Mouse (Mus musculus): ENCODE results near the gene 4930519P11Rik. TPM values are rescaled to one million over a fixed set of nuclear protein-coding genes. Genes with fewer than 3 reads are reported as not detected.

Gene 4930519P11Rik
- polyA plus RNA-seq, 1 experiment from 2014 or later: not detected

- no peak overlapping the region; the same call in 1 of the 2 replicates for H3K27ac ChIP-seq (ENCODE audit: low read length)
These were observed 32.7 kb downstream of the 4930519P11Rik start for GRCm38 (mm10) chr2:154580586-154580985.

DNA sequence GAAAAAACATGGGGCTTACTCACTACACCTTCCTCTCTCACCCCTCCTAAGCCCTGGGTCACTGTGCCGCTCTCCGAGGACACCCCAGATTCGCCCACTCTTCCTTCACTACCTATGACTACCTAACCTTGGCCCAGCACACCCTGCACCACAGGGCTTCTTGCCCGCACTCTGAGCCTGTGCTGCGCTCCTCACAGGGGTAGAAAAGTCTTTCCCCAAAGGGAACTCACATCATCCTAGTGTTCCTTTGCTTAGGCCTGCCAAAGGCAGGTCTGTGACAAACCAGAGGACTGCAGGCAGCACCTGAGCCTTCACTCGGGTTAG is 35.5 kb downstream of the 4930519P11Rik start:
- no peak overlapping the region for H3K4me2 ChIP-seq (ENCODE audit: low read depth, low read length)
- no peaks in the 10 kb centered on the region for H3K27me3 ChIP-seq (ENCODE audit: control insufficient read depth, insufficient read depth, low read length)
- 0 out of 2 replicates have a peak overlapping the region, but pooled peaks have one; percentile 24 for H3K27ac ChIP-seq (ENCODE audit: low read length)
- 83% methylated on average over 6 of the region's 6 CpGs for WGBS
- ATAC-seq (replicated peaks; ENCODE audit: extremely low read depth, insufficient read depth, low FRiP score): no peak
- 0 out of 2 replicates have a peak, but pooled peaks cover 4% of the 10 kb centered on the region for H3K4me1 ChIP-seq (ENCODE audit: control insufficient read depth, insufficient read depth, low read length)
- no peak overlapping the region for H3K4me3 ChIP-seq (ENCODE audit: low read length)
- H3K9ac ChIP-seq (ENCODE audit: low read length): peak overlapping the region; percentile 43; the same call in 1 of the 2 replicates
- no peaks in the 10 kb centered on the region for H3K36me3 ChIP-seq (ENCODE audit: control insufficient read depth, insufficient read depth)
- H3K9me3 ChIP-seq (replicated peaks; ENCODE audit: control insufficient read depth, low read length): no peaks in the 10 kb centered on the region

More at GRCm38 (mm10) chr2:154580586-154580985, 32.7 kb downstream of the 4930519P11Rik start:
- no peak overlapping the region for H3K9ac ChIP-seq (ENCODE audit: low read length)
- peaks cover 18% of the 10 kb centered on the region for H3K4me1 ChIP-seq (ENCODE audit: control insufficient read depth, insufficient read depth, low read length)
- H3K36me3 ChIP-seq (ENCODE audit: control insufficient read depth, insufficient read depth): no peaks in the 10 kb centered on the region
- H3K4me2 ChIP-seq (ENCODE audit: low read depth, low read length): no peak overlapping the region
- 55% methylated on average over 8 of the region's 8 CpGs for WGBS
- H3K4me3 ChIP-seq (ENCODE audit: low read length): no peak overlapping the region
- H3K27me3 ChIP-seq (ENCODE audit: control insufficient read depth, insufficient read depth, low read length): no peaks in the 10 kb centered on the region
- ATAC-seq (replicated peaks; ENCODE audit: extremely low read depth, insufficient read depth, low FRiP score): no peak
- no peaks in the 10 kb centered on the region for H3K9me3 ChIP-seq (replicated peaks; ENCODE audit: control insufficient read depth, low read length)

DNA sequence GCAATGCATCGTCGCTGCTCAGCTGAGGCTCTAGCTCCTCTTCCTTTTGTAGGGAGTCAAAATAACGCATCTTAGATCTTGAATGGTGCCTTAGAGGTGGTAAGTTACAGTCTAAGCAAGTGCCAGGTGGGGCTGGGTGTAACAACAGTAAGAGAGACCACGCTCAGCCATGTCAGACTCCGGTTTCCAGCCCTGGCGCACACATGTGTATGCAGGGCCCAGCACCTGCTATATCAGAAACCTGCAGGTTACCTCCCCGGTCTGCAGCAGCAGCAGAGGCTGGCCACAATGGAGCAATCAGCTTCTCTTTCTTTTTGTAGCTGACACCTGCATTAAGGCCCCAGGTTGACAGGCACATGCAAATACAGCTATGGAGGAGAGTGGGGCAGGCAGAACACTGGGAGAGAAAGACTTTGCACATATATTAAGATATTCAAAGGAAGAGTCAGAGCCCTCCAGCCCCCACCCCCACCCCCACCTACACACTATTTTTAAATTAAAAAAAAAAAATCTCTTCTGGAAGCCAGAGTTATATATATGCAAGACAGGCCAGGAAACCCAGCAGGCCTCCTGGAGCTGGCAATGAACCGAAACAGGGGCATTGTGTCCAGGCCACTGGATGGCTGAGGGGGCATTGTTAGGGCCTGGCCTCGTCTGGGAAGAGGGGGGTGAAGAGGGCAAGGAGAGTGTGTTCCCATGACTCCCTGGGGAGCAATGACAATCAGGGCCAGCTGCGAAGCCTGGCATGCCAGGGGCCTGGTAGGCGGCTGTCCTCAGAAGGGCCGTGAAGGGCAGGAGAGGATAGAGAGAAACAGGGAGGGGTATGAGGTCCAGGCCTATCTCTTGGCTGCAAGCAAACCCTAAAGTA is 36.1 kb downstream of the 4930519P11Rik start:
- Histone ChIP-seq H3K36me3 (ENCODE audit: control insufficient read depth, insufficient read depth) (no peaks in the 10 kb centered on the region), H3K27me3 (ENCODE audit: control insufficient read depth, insufficient read depth, low read length) (no peaks in the 10 kb centered on the region), H3K9me3 (replicated peaks; ENCODE audit: control insufficient read depth, low read length) (no peaks in the 10 kb centered on the region), H3K4me3 (ENCODE audit: low read length) (no peak overlapping the region), H3K4me1 (ENCODE audit: control insufficient read depth, insufficient read depth, low read length) (0 out of 2 replicates have a peak, but pooled peaks cover 4% of the 10 kb centered on the region), H3K9ac (ENCODE audit: low read length) (peak overlapping the region; percentile 43; the same call in 1 of the 2 replicates), H3K4me2 (ENCODE audit: low read depth, low read length) (no peak overlapping the region), H3K27ac (ENCODE audit: low read length) (0 out of 2 replicates have a peak overlapping the region, but pooled peaks have one; percentile 24)
- WGBS: 52% methylated on average over 12 of the region's 12 CpGs
- ATAC-seq (replicated peaks; ENCODE audit: extremely low read depth, insufficient read depth, low FRiP score): peak; percentile 46; the same call in 1 of the 2 replicates

DNA sequence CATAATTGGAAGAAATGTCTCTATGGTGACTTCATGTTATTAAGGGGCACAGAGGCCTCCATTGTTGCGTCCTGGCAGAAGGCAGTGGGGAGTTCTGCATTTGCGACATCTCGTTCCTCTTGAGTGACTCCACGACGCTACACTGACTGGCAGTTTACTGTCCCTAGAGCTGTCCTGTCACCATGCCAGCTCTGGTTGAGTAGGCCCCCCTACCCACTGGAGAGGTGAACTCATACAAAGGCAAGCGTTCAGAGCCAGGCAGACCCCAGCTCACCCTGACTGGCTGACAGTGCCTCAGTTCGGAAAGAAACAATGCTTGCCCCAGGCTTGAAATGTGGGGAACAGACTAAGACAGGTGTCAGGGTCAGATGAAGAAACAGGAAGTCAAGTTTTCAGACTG is 39.0 kb downstream of the 4930519P11Rik start:
- Histone ChIP-seq H3K9me3 (replicated peaks; ENCODE audit: control insufficient read depth, low read length) (no peaks in the 10 kb centered on the region), H3K9ac (ENCODE audit: low read length) (no peak overlapping the region), H3K4me3 (ENCODE audit: low read length) (no peak overlapping the region), H3K27me3 (ENCODE audit: control insufficient read depth, insufficient read depth, low read length) (no peaks in the 10 kb centered on the region), H3K4me1 (ENCODE audit: control insufficient read depth, insufficient read depth, low read length) (peaks cover 11% of the 10 kb centered on the region), H3K27ac (ENCODE audit: low read length) (no peak overlapping the region), H3K4me2 (ENCODE audit: low read depth, low read length) (no peak overlapping the region), H3K36me3 (ENCODE audit: control insufficient read depth, insufficient read depth) (no peaks in the 10 kb centered on the region)
- ATAC-seq (replicated peaks; ENCODE audit: extremely low read depth, insufficient read depth, low FRiP score): no peak
- 75% methylated on average over 7 of the region's 7 CpGs for WGBS

GRCm38 (mm10) chr2:154572996-154573395 is 40.2 kb downstream of the 4930519P11Rik start:
- no peaks in the 10 kb centered on the region for H3K27me3 ChIP-seq (ENCODE audit: control insufficient read depth, insufficient read depth, low read length)
- no peak overlapping the region for H3K27ac ChIP-seq (ENCODE audit: low read length)
- H3K4me1 ChIP-seq (ENCODE audit: control insufficient read depth, insufficient read depth, low read length): peaks cover 22% of the 10 kb centered on the region
- no peak for ATAC-seq (replicated peaks; ENCODE audit: extremely low read depth, insufficient read depth, low FRiP score)
- H3K9me3 ChIP-seq (replicated peaks; ENCODE audit: control insufficient read depth, low read length): no peaks in the 10 kb centered on the region
- H3K36me3 ChIP-seq (ENCODE audit: control insufficient read depth, insufficient read depth): no peaks in the 10 kb centered on the region
- no peak overlapping the region for H3K9ac ChIP-seq (ENCODE audit: low read length)
- no peak overlapping the region for H3K4me3 ChIP-seq (ENCODE audit: low read length)
- no peak overlapping the region for H3K4me2 ChIP-seq (ENCODE audit: low read depth, low read length)
- WGBS: 81% methylated on average over 3 of the region's 3 CpGs

GRCm38 (mm10) chr2:154571976-154572375 is 41.3 kb downstream of the 4930519P11Rik start:
- Histone ChIP-seq H3K4me1 (ENCODE audit: control insufficient read depth, insufficient read depth, low read length) (peaks cover 25% of the 10 kb centered on the region), H3K27me3 (ENCODE audit: control insufficient read depth, insufficient read depth, low read length) (no peaks in the 10 kb centered on the region), H3K27ac (ENCODE audit: low read length) (no peak overlapping the region), H3K4me2 (ENCODE audit: low read depth, low read length) (no peak overlapping the region), H3K4me3 (ENCODE audit: low read length) (no peak overlapping the region), H3K9ac (ENCODE audit: low read length) (no peak overlapping the region), H3K9me3 (replicated peaks; ENCODE audit: control insufficient read depth, low read length) (no peaks in the 10 kb centered on the region), H3K36me3 (ENCODE audit: control insufficient read depth, insufficient read depth) (no peaks in the 10 kb centered on the region)
- ATAC-seq (replicated peaks; ENCODE audit: extremely low read depth, insufficient read depth, low FRiP score): no peak
- 72% methylated on average over 8 of the region's 8 CpGs for WGBS

- no peaks in the 10 kb centered on the region for H3K27me3 ChIP-seq (ENCODE audit: control insufficient read depth, insufficient read depth, low read length)
- no peak overlapping the region for H3K27ac ChIP-seq (ENCODE audit: low read length)
- no peak overlapping the region for H3K4me2 ChIP-seq (ENCODE audit: low read depth, low read length)
- no peaks in the 10 kb centered on the region for H3K36me3 ChIP-seq (ENCODE audit: control insufficient read depth, insufficient read depth)
- peaks cover 25% of the 10 kb centered on the region for H3K4me1 ChIP-seq (ENCODE audit: control insufficient read depth, insufficient read depth, low read length)
- no peak overlapping the region for H3K4me3 ChIP-seq (ENCODE audit: low read length)
- no peak overlapping the region for H3K9ac ChIP-seq (ENCODE audit: low read length)
- ATAC-seq (replicated peaks; ENCODE audit: extremely low read depth, insufficient read depth, low FRiP score): no peak
- WGBS: 76% methylated on average over 4 of the region's 4 CpGs
- H3K9me3 ChIP-seq (replicated peaks; ENCODE audit: control insufficient read depth, low read length): no peaks in the 10 kb centered on the region
These were observed 42.0 kb downstream of the 4930519P11Rik start for GRCm38 (mm10) chr2:154571266-154571665.

DNA sequence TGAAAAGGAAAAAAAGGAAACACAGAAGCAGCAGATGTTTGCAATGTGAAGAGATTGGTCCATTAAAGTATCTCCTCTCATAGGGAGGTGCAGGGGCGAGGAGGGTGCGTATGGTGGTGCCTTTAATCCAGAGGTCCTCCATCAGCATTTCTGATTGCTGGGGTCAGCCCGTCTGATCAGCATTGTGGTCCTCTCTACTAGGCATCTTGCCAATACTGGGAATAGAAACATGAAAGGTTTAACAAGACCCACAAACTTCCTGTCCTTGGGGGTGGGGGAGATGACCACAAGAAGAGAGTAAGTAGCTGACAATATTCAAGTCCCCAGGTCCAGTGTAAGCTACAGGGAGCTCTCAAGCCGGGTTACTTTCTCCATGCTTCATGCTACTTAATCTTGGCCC is 42.6 kb downstream of the 4930519P11Rik start:
- Histone ChIP-seq H3K4me3 (ENCODE audit: low read length) (no peak overlapping the region), H3K4me2 (ENCODE audit: low read depth, low read length) (peak overlapping the region; percentile 84), H3K27me3 (ENCODE audit: control insufficient read depth, insufficient read depth, low read length) (no peaks in the 10 kb centered on the region), H3K4me1 (ENCODE audit: control insufficient read depth, insufficient read depth, low read length) (peaks cover 25% of the 10 kb centered on the region), H3K9ac (ENCODE audit: low read length) (no peak overlapping the region; the same call in 1 of the 2 replicates), H3K36me3 (ENCODE audit: control insufficient read depth, insufficient read depth) (no peaks in the 10 kb centered on the region), H3K9me3 (replicated peaks; ENCODE audit: control insufficient read depth, low read length) (no peaks in the 10 kb centered on the region), H3K27ac (ENCODE audit: low read length) (peak overlapping the region; percentile 76)
- WGBS: 60% methylated on average over 4 of the region's 4 CpGs
- no peak for ATAC-seq (replicated peaks; ENCODE audit: extremely low read depth, insufficient read depth, low FRiP score)

DNA sequence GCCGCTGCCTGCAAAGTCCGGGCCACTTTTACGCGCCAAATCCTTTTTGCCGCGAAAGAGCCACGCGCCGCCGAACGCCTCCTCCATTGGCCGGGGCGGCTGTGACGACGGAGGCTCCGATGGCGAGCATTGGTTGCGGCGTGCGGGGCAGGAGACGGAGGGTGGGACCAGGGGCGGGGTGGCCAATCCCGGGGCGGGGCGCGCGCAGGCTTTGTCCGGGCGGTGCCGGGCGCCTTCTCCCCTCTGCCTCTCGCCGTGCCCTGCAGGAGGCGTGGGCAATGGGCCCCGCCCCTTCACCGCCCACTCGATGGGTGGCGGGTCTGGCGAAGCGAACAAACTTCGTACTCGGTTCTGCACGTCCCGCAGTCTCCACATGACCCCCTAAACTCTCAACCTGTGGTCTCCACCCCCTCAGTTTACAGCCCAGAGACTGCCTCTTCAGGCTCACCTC is 43.4 kb downstream of the 4930519P11Rik start, which contains the start of gene E2f1:
Gene E2f1, minus strand, starts transcription at position 57 of the 451 bp plus-strand sequence.
- Histone ChIP-seq H3K27me3 (ENCODE audit: control insufficient read depth, insufficient read depth, low read length) (no peaks in the 10 kb centered on the region), H3K27ac (ENCODE audit: low read length) (peak within 1 kb of the TSS; percentile 76), H3K4me2 (ENCODE audit: low read depth, low read length) (peak within 1 kb of the TSS; percentile 84), H3K4me1 (ENCODE audit: control insufficient read depth, insufficient read depth, low read length) (peaks cover 25% of the 10 kb centered on the region), H3K4me3 (ENCODE audit: low read length) (peak within 1 kb of the TSS; percentile 77), H3K9me3 (replicated peaks; ENCODE audit: control insufficient read depth, low read length) (no peaks in the 10 kb centered on the region), H3K36me3 (ENCODE audit: control insufficient read depth, insufficient read depth) (no peaks in the 10 kb centered on the region), H3K9ac (ENCODE audit: low read length) (peak within 1 kb of the TSS; percentile 79)
- WGBS: under 1% methylated on average over 44 of the region's 44 CpGs
- peak; percentile 96 for ATAC-seq (replicated peaks; ENCODE audit: extremely low read depth, insufficient read depth, low FRiP score)
